Mouse (Mus musculus): ENCODE measurements around the gene Vwa5b1. TPM values are rescaled to one million over a fixed set of nuclear protein-coding genes. Genes with fewer than 3 reads are reported as not detected.

Vwa5b1 gene
- total and polyA plus RNA-seq, 3 experiments = not detected

GRCm38 (mm10) chr4:138553516-138553933 is 82.2 kb downstream of the Vwa5b1 start:
- no peaks in the 10 kb centered on the region for H3K79me2 ChIP-seq (ENCODE audit: control insufficient read depth, insufficient read depth, low read length, poor library complexity)
- DNase-seq (ENCODE audit: low read depth, low spot score) = no peak
- no peaks in the 10 kb centered on the region for H3K4me1 ChIP-seq (ENCODE audit: control insufficient read depth in 1 of 2, insufficient read depth in 2 of 2, low read length in 2 of 2)
- H3K27me3 ChIP-seq (ENCODE audit: control insufficient read depth in 1 of 2, insufficient read depth in 2 of 2, low read length in 2 of 2) = no peaks in the 10 kb centered on the region
- no peaks in the 10 kb centered on the region for H3K36me3 ChIP-seq (ENCODE audit: control insufficient read depth in 1 of 2, insufficient read depth in 2 of 2, low read length in 2 of 2)
- TF ChIP-seq MEF2A (IDR thresholded peaks at IDR 0.05; ENCODE audit: extremely low read depth, insufficient replicate concordance, low read depth, low read length, poor library complexity, severe bottlenecking) = no peak
- no peak for TF ChIP-seq ETS1 (IDR thresholded peaks at IDR 0.05; ENCODE audit: low read depth, low read length)
- TF ChIP-seq USF2 (IDR thresholded peaks at IDR 0.05; ENCODE audit: borderline replicate concordance in 1 of 2, insufficient read depth in 1 of 2, low read depth in 1 of 2, low read length in 2 of 2) = no peak
- TF ChIP-seq USF1 (IDR thresholded peaks at IDR 0.05; ENCODE audit: low read depth, low read length) = no peak
- TF ChIP-seq POLR2AphosphoS2 (IDR thresholded peaks at IDR 0.05; ENCODE audit: low read length) = no peak
- H3K4me3 ChIP-seq (ENCODE audit: control insufficient read depth in 1 of 2, insufficient read depth in 1 of 2, low read depth in 2 of 2, low read length in 2 of 2) = no peak overlapping the region
- no peaks in the 10 kb centered on the region for H3K9me3 ChIP-seq (replicated peaks; ENCODE audit: insufficient read depth, low read length)
- H3K9ac ChIP-seq (ENCODE audit: control insufficient read depth, low read depth, low read length, poor library complexity, severe bottlenecking) = no peak overlapping the region
- no peak overlapping the region for H3K27ac ChIP-seq (ENCODE audit: control insufficient read depth, low read depth, low read length)

- no peaks in the 10 kb centered on the region for H3K9me3 ChIP-seq (replicated peaks; ENCODE audit: insufficient read depth, low read length)
- no peak for DNase-seq (ENCODE audit: low read depth, low spot score)
- TF ChIP-seq ZNF384 (IDR thresholded peaks at IDR 0.05; ENCODE audit: low read depth, low read length) (no peak), HCFC1 (IDR thresholded peaks at IDR 0.05; ENCODE audit: low read depth, low read length) (no peak), GATA1 (IDR thresholded peaks at IDR 0.05; ENCODE audit: low read depth, low read length) (no peak), JUND (IDR thresholded peaks at IDR 0.05; ENCODE audit: low read depth, low read length) (no peak), MYC (IDR thresholded peaks at IDR 0.05; ENCODE audit: low read depth, low read length) (no peak), ETS1 (IDR thresholded peaks at IDR 0.05; ENCODE audit: low read depth, low read length) (no peak), CHD2 (IDR thresholded peaks at IDR 0.05; ENCODE audit: low read length) (no peak), BHLHE40 (IDR thresholded peaks at IDR 0.05; ENCODE audit: borderline replicate concordance, low read depth, low read length) (no peak), GABPA (IDR thresholded peaks at IDR 0.05; ENCODE audit: low read depth, low read length) (no peak), SIN3A (IDR thresholded peaks at IDR 0.05; ENCODE audit: low read length) (no peak), RCOR1 (IDR thresholded peaks at IDR 0.05; ENCODE audit: low read depth, low read length) (no peak), MEF2A (IDR thresholded peaks at IDR 0.05; ENCODE audit: extremely low read depth, insufficient replicate concordance, low read depth, low read length, poor library complexity, severe bottlenecking) (no peak)
- no peaks in the 10 kb centered on the region for H3K79me2 ChIP-seq (ENCODE audit: control insufficient read depth, insufficient read depth, low read length, poor library complexity)
- H3K4me1 ChIP-seq (ENCODE audit: control insufficient read depth in 1 of 2, insufficient read depth in 2 of 2, low read length in 2 of 2) = no peaks in the 10 kb centered on the region
- no peak overlapping the region for H3K27ac ChIP-seq (ENCODE audit: control insufficient read depth, low read depth, low read length)
- H3K9ac ChIP-seq (ENCODE audit: control insufficient read depth, low read depth, low read length, poor library complexity, severe bottlenecking) = no peak overlapping the region
- no peaks in the 10 kb centered on the region for H3K27me3 ChIP-seq (ENCODE audit: control insufficient read depth in 1 of 2, insufficient read depth in 2 of 2, low read length in 2 of 2)
- H3K36me3 ChIP-seq (ENCODE audit: control insufficient read depth in 1 of 2, insufficient read depth in 2 of 2, low read length in 2 of 2) = no peaks in the 10 kb centered on the region
- no peak overlapping the region for H3K4me3 ChIP-seq (ENCODE audit: control insufficient read depth in 1 of 2, insufficient read depth in 1 of 2, low read depth in 2 of 2, low read length in 2 of 2)
Measured at GRCm38 (mm10) chr4:138553116-138553515, 82.6 kb downstream of the Vwa5b1 start.

Data from MEL (cell line).